Mouse (Mus musculus) WW6 (cell line): Measurements from ENCODE around the gene Mdm1.
"Not testable (repeated sequence)": the region's sequence is repeated elsewhere in the genome, so short reads cannot be mapped to it uniquely, and the experiment has no call there.

Source experiments
- DNase-seq: peaks from one replicate; pipeline ENCODE4 v3.0.0-alpha.2; 2013; ENCODE audit warnings: low read depth, low spot score

Gene Mdm1

GRCm38 (mm10) chr10:118122441-118123162, 19.0 kb upstream of the Mdm1 start:
- DNase-seq: no peak

DNA sequence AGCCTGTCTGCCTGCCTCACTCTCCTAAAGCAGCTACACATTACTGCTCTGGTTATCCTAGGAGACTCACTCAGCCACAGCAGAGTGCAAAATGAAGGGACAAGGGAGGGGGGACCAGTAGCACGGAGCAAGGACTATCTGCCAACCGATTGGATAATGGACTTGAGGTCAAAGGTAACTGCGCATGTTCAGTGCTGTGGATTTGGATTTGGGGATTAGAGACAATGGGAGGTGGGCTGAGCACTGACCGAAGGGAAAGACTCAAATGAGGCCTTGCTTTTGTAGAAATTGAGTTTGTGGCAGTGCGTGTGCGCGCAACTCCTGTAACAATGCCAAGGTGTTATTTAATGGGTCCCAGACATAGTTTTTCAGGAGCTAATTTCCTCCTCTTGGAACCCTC, 16.4 kb upstream of the Mdm1 start:
- no peak for DNase-seq

DNA sequence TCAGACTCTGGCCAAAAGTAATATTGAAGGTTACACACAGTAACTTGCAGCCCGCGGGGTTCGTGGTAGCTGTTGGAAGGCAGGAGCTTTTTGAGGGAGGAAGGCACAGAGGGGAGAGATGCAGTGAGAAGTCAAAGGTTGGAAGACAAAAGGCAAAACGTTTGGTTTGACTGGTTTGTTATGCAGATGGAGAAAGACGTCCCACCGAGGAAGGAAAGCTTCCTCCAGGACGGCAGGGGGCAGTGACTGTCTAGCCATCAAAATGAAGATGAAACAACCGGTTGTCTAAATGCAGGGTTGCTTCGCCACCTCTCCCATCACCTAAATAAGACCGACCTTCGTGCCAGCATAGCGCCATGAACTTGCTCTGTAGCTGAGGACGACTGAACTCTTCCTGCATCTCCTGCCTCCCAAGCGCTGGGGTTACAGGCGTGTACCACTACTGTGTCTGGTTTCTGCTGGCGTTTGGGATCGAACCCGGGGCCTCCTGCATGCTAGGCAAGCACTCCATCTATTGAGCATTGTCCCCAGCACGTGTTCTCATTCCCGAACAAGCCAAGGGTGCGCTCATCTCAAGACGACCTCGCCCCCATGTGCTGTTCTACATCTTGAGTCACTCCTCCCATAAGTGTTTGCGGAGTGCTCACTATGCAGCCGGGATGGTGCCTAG, 15.7 kb upstream of the Mdm1 start:
- no peak for DNase-seq

- no peak for DNase-seq
Measured at GRCm38 (mm10) chr10:118129001-118129682, 12.5 kb upstream of the Mdm1 start.

GRCm38 (mm10) chr10:118130016-118130415, 11.6 kb upstream of the Mdm1 start:
- no peak for DNase-seq

GRCm38 (mm10) chr10:118132993-118133392, 8.6 kb upstream of the Mdm1 start:
- no peak for DNase-seq

- no peak for DNase-seq
Measured at GRCm38 (mm10) chr10:118138508-118138907, 3.1 kb upstream of the Mdm1 start.

DNA sequence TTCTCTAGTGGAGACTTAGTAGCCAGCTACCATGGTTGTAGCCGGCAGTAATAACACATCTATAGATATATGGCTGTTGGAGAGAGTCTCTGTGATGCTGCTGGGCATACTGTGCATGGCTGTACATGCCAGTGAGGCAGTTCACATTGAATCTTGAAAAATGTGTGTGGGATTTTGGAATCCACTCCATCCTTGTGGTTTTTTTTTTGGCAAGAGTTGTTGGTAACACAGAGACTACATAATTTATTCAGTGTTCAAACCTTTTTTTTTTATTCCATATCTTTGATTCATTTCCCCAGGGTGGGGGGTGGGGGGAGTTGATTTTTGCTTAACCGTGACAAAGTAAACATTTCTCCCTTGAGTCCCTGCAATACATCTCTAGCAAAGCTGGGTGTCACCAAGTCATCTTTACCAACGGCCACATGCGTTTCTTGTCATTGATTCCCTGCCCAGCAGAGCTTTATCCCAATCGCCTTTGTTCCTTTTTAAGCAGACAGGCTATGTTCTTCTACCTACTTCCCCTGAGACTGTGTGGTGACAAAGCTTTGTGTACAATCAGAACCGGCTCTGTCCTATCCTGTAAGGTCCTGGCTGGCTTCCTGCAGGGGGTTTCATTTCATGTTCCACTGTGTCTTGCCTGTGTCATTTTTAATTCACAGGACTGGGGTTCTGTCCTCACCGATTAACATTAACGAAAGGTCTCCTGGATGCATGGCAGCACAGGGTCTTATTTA, 1.6 kb upstream of the Mdm1 start:
- no peak for DNase-seq

- no peak for DNase-seq
Measured at GRCm38 (mm10) chr10:118141884-118142801, 532 bp downstream of the Mdm1 start.

DNA sequence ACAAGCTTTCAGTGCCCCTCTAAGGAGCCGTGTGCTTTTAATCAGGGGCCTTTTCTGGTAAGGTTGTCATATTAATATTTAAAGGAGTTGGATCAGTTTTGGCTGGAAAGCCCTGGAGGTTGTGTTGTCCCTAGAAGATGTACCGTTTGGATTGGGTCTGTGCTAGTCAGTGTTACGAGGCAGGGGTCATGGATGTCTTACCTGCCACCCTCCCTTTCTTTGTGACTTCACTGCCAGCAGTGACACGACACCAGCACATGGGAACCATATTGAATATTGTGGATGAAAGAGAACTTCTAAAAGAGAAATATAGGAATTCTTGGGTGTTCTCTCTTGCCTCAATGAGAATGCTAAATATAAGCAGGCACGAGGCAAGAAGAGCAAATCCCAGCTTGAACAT, 7.8 kb downstream of the Mdm1 start:
- no peak for DNase-seq

DNA sequence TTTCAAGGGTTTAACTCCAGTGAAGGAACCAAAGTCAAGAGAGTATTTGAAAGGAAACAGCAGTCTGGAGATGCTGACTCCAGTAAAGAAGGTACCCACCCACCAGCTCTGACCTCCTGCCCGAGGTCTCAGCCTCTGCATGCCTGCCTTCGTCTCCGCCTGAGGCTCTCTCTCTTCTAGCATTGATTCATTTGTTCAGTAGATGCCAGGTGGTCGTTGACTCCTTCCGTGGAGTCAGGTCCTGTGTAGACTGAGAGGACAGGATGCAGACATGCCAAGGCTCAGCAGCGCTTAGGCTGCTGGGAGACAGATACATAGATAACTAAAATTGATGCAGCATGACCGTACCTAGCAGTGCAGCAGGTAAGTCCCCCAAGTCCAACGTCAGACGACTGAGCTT, 9.3 kb downstream of the Mdm1 start:
- no peak for DNase-seq

DNA sequence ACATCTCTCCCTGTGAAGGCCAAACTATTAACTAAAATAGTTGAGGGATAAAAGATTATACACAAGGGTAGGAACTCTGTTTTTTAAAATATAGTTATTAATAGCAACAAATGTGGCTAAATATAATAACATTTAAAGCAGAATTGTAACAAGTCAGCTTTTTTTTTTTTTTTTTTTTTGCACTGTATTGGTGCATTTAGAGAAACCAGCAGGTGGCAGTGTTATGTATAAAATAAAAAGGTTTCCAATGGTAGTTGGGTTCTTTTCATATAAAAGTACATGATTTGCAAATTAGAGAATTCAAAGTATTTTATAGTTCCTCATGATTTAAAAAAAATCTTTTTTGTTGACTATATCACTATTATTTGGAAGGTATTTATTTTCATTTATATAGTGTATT, 14.3 kb downstream of the Mdm1 start:
- DNase-seq: no peak

DNA sequence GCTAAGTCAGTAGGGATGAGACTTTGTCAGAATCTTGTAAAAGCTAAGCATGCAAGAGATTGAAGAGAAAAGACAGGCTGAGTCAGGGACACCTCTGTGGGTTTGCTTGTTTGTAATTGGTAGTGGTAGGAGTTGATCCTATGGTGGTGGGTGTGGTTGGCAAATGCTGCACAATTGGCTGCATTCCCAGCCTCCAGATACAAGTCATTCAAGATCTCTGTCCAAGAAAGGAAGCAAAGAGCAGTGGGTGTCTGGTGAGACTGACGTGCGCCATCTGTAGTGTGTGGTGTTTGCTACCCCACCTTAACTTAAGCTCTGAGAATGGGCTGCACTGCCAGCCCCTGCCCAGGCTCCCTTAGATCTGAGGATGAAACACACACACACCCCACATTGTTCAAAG, 19.5 kb downstream of the Mdm1 start:
- DNase-seq: no peak

DNA sequence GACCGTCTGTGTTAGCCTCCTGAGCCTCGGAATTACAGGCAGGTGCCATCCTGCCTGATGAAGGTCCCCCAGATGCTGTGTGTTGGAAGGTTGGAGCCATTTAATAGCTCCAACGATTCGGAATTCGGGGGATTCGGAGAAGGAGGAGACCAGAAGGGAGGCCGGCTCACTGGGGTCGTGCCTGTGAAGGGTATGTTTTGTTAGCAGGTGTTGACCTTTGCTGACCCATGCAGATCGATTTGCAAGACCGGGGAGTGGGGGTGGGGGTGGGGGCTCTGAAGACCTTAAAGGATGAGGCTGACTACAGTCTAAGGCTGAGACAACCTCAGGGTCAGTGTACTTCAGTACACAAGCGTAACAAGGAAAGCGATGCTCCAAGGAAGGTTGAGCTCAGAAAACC, 27.6 kb downstream of the Mdm1 start:
- no peak for DNase-seq

GRCm38 (mm10) chr10:118172416-118172815, 30.8 kb downstream of the Mdm1 start:
- DNase-seq: no peak

GRCm38 (mm10) chr10:118172876-118173275, 31.3 kb downstream of the Mdm1 start:
- DNase-seq: no peak

- DNase-seq: not testable (repeated sequence)
Measured at GRCm38 (mm10) chr10:118175542-118175941, 33.9 kb downstream of the Mdm1 start.

DNA sequence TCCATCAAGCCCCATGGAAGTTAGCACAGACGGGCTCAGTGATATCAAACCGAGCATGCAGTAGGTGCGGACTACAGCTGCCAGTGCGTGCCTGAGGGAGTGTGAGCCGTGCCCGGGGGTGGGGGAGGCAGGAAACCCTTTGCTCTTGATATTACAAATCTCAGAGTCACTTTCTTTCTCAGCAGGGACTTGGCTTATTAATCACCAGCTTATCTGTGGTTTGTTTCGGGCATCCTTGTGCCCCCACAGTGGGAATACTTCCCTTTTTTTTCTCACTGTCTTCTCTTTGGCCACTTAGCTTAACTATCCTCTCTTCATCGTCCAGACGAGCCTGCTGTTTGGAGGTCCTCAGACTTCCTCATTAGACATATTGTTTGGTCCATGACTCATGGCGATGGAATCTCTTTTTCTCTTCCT, 37.1 kb downstream of the Mdm1 start:
- DNase-seq: no peak

GRCm38 (mm10) chr10:118179265-118179664, 37.7 kb downstream of the Mdm1 start:
- DNase-seq: no peak

GRCm38 (mm10) chr10:118195150-118195549, 53.5 kb downstream of the Mdm1 start:
- not testable (repeated sequence) for DNase-seq

DNA sequence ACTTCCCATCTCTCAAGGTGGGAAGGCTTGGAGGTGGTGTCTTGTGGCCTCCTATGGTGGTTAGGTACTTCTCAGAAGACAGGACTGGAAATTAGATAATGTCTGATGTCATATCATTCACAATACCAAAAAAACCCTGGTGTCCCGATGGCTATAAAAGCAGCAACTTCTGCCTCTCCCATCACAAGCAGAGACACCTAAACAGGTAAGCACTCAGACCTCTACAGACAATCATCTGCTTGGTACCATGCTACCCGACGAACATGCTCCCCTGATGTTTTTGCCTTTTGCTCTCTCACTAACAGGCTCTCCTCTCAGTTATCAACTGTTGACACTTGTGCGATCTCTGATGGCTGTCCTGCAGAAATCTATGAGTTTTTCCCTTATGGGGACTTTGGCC, 63.0 kb downstream of the Mdm1 start, which contains the start of gene Il22:
Gene Il22, plus strand, starts transcription at position 301 of the 400 bp plus-strand sequence.
- no peak for DNase-seq
